Mouse (Mus musculus): ENCODE measurements at regions not wholly inside any gene's neighbourhood (a gene's known extent, or its start where the extent isn't known, plus 50 kb on each side); places are given as distances from the start of the nearest gene placed in this dataset.
"Not testable (repeated sequence)": the region's sequence is repeated elsewhere in the genome, so short reads cannot be mapped to it uniquely, and the experiment has no call there.

DNA sequence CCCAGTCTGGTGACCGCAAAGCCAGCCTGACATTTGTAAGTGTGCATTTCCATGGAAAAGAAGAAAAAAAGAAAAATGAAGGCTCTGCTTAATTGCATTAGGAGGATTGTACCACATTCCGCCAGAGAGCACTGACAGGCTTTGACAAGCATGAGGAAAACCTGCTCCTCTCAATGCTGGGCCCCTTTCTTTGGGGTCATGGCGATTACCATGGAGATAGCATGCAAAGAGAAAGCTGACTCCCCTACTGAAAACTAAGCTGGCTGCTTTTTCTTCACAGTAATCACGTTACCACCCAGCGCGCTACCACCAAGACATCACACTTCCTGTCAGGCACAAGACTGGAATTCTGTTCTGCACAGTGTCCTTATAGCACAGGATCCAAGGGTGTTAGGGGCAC is 502.2 kb downstream of the Bnc2 start:
- no peak for DNase-seq

GRCm38 (mm10) chr4:84173441-84173840 is 501.6 kb downstream of the Bnc2 start:
- DNase-seq, result no peak

DNA sequence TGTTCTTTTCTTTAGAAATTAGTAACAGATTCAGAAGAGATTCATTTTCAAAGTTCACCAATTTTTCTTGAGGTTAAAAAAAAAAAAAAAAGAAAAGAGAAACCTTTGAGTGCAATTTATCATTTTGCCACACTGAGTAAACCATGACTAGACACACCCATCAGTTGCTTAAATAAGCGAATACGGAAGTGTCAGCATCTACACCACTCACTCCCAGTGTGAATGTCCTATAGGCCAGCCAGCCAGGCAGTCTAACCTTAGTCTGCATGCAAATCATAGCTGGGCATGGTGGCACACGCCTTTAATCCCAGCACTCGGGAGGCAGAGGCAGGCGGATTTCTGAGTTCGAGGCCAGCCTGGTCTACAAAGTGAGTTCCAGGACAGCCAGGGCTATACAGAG is 498.6 kb downstream of the Bnc2 start:
- DNase-seq, result not testable (repeated sequence)

DNA sequence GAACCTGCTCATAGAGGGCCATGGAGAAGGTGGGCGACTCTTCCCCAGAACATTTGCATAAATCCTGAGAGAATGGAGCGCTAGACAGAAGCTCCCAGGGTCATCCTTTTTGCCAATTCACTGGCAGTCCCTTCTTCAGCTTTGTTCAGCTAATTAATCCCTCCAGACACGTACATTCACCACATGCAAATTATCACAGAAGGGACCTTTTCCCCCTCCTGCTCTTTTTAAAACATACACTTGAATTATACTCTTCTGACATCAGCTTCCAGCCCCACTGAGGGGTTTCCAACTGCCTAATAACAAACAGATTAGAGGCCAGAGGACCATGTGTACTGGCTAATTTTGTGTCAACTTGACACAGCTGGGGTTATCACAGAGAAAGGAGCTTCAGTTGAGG is 497.2 kb downstream of the Bnc2 start:
- DNase-seq, result no peak

DNA sequence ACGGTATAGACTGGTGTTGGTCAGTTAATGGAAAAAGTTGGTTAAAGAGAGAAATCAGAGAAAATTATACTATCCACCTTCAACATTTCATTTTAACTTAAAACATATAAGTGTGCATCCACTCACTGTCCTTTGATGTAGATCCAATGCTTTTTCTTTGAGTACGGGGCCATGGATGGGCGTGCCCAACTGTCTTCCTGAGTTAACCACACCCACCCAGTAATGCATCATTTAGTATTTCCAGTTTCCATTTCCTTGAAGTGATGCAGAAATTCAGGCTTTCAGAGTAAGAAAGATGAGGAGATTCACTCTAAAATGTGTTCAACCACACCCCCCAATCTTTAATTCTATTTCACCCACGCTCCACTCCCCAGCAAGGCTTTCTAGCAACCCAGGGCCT is 490.6 kb downstream of the Bnc2 start:
- no peak for DNase-seq

DNA sequence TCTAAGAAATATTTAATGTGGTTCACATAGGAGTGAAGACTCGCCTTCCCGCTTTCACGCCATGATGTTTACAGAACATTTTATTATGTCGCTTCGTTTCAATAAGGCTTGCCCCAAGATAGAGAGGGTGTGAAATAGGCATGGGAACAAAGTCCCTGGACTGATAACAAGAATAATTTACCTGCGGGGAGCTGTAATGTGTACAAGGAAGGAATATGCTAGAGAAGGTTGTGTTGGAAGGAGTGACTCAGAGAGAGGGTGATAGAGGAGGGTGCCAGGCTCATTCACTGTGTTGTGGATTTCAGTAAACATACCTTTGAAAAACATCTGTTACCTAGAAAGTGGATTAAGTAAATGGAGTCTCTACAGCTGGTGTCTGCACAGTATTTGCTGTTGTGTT is 490.2 kb downstream of the Bnc2 start:
- no peak for DNase-seq

DNA sequence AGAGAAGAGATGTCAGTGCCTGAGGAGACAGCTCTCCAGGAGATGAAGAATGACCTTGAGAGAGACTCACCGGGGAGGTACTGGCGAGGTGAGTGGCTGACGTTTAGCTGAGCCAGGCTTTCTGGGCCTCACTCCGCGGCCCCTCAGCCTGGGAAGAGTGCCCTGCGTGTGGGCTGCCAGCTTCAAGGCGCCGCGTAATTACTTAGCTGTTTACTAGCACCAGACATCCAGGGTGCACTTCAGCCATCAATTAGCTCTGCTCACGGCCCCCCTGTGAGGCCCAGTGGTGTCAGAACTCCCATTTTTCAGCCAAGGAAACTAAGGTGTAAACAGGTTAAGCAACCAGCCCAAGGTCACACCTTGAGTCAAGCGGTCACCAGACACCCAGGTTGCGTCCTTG is 485.8 kb downstream of the Bnc2 start:
- no peak for DNase-seq

GRCm38 (mm10) chr4:84191303-84191702 is 483.8 kb downstream of the Bnc2 start:
- no peak for DNase-seq

DNA sequence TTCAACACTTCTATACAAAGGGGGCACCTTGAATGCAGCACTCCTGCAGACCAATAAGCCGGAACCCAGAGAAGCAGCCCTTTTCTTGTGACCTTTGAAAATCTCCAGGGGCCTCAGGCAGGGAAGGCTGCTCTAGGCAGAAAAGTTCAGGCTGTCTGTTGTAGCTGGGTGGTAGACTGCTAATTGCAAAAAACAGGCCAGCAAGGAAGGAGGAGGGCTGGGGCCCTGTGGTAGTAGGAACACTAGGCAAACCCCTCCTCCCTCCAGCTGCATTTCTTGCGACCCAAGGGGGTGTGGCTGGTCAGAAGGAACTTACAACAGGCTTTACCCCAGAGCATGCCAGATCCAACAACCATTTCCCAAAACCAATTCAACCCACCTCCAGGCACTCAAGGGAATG is 482.8 kb downstream of the Bnc2 start:
- DNase-seq, result no peak

DNA sequence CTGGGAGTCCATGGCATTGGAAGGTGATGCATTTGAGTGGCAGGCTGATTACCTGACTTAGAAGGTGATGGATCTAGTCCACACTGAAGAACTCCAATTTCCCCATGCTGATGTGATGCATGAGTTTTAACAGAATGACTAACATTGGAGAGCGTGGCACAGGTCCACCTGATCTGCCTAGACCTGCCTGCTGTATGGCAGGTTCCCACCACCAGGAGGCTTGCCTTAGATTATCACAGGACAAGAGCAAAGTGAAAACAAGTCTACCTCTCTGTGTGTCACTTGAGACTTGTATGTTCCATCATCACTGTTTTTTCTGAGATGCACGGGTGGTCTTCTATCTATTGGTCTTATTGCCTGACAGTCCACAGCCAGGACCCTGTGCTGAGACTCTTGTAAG is 478.3 kb downstream of the Bnc2 start:
- DNase-seq, result no peak

- DNase-seq, result no peak
Observed at GRCm38 (mm10) chr4:84198176-84198575, 476.9 kb downstream of the Bnc2 start.

DNA sequence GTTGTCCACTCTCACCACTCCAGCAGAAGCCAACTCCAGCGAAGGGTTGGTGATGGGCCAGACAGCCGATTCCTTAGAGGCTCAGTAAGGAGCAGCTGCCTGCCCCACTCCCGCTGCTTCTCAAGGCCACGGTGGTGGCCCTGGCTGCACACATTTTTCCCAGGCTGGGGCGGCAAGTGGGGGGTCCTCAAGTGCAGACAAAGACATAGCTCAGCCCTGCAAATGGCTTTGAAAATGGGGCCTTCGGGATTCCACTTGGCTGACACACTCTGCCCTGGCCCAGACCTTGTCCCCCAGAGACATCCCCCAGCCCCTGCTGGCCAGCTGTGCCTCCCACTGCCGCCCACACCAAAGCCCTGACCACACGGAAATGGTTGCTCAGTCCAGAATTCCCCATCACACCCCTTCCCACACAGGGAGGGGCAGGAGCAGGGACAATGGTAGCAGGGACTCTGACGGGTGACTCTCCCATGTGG is 475.9 kb downstream of the Bnc2 start:
- no peak for DNase-seq

- no peak for DNase-seq
Observed at GRCm38 (mm10) chr4:84201001-84201400, 474.1 kb downstream of the Bnc2 start.

DNA sequence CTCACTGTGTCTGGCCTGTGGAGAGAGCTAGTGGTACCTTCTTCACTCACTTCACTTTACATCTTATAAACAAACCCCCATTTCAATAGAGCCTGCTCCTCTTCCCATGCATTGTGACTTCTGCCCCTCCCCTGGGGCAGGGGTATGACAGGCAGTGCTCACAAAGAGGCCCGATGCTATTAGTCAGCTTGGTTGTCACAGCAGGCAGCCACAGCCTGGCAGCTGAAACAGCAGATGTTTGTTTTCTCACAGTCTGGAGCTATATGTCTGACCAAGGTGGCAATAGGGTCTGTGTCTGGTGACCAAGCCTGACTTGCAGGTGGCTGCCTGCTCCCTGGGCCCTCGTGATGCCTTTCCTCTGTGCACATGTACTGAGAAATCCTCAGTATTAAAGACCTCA is 472.8 kb downstream of the Bnc2 start:
- no peak for DNase-seq

- no peak for DNase-seq
Observed at GRCm38 (mm10) chr4:84203680-84204079, 471.4 kb downstream of the Bnc2 start.

DNA sequence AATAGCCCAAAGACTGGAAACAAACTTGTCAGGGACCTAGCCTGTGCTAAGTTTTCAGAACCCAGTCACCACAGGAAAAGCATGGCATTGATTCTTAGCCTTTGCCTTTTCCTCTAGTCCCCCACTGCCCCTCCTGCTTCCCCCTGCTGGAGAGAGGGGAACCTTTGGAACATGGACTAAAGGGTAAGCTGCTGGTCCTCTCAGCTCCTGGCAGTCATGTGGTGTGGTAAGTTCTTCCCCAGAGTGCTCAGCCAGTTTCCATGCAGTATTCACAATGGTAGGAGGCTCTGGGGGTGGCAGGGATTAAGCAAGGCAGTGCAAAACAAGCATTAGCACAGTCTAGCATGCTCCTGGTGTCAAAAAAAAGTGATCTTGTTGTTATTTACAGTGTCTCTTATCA is 470.3 kb downstream of the Bnc2 start:
- no peak for DNase-seq

DNA sequence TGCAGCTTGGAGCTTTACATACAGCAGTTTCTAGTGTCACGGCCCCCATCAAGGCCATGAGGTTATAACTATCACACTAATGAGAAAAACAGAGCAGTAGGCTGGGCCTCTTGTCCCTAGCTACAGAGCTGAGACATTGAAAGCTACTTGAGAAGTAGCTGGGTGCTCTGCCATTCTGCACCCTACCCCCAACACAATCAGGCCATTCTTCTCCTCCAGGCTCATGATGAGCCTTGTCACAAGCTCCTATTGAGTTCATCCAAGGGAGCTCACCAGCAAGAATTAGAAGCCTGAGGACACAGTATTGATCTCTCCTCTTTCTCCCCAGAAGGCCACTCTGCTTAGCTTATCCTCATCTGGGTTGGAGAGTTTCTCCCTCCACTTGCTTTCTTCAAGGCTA is 466.9 kb downstream of the Bnc2 start:
- no peak for DNase-seq

GRCm38 (mm10) chr4:84209538-84209937 is 465.5 kb downstream of the Bnc2 start:
- DNase-seq, result no peak

DNA sequence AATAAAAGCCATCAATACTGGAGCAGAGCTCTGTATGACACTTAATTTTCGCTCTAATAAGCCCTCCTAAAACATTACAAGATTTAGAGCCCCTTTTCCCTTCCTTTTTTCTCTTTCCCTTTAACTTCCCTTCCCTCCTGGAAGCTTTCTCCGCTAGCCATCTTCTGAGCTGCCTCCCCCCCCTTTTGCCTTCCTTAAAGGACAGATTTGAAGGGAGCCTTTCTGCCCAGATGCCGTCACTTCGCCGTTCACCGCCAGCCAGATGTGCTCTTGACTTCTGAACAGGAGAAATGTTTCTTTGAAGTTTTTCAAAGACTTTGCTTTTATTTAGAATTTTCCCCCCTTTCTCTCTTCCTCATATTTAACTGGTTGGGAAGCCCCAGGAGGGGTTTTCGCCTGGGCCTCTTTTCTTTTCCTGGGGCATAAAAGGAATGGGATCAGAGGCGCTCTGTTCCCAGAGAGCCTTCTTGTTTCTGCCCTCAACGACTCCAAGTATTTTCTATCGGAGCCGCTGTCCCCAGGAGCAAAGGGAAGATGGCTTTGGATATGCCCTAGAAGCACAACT is 463.7 kb downstream of the Bnc2 start:
- no peak for DNase-seq

- DNase-seq, result no peak
Observed at GRCm38 (mm10) chr4:84212004-84212403, 463.1 kb downstream of the Bnc2 start.

DNA sequence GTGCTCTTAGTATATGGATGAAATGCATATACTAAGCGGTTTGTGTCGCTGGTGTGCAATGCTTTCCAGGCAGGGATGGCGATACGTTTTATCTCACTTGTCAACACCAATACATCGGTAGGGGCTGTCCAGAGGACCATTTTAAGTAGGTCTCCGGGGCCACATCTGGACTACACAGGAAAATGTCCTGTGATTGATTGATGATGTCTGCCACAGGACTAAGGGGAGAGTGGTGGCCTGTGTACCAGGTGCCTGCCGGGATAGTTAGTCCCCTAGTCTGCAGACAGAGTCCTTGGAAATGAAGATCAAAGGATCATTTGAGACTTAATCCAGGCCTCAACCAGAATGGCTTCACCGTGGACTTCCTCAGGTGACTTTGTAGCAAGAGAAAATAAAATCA is 460.6 kb downstream of the Bnc2 start:
- no peak for DNase-seq

GRCm38 (mm10) chr4:84218961-84219360 is 456.1 kb downstream of the Bnc2 start:
- DNase-seq, result no peak

DNA sequence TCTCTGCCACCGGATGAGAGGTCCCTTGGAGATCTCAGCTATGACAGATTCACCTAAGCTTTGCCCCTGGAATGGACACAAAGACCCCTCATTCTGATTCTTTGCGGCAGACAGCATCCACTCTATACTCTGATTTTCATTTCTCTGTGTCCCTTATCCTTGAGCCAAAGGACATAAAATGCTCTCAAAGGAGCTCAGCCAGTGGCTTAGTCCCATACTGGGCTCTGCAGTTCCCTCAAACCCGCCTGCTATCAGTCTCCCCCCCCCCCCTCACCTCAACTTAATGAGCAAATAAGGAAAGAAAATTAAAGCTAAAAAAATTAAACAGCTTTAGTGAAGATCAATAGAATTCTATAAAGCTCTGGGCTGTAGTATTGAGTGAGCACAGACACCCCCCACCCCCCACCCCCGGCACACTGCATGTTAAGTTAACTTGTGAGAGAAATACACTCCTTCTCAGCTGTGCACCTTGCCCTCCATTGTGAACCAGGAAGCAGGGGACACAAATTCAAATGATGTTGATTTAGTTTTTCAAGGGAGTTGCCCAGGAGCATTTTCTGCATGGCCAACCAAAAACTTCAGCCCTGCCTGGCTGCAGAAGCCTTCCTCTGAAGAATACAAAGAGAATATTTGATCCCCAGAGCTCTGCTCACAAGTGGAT is 452.9 kb downstream of the Bnc2 start:
- no peak for DNase-seq

DNA sequence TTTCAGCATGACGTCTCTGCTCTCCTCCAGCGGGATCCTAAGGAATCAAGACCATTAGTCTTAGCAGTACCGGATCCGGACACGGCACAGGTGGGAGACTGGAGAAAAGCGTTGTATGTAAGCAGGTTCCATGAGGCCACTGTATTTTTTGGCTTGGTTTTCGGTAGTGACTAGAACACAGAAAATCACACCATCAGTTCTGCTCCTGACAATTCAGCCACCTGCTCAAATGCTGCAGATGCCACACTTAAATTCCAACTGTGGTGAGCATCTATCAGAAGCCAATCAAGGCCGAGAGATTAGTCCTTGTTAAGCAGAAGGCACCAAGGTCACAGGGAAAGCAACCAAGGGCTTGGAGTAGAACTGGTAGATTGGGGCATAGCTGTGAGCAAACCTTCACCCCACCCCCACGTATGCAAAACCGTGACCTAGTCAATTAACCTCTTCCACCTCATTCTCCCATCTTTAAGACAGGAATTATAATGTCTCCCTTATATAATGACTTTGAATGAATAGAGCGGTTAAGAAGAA is 452.2 kb downstream of the Bnc2 start:
- DNase-seq, result no peak

- DNase-seq, result no peak
Observed at GRCm38 (mm10) chr4:84224556-84224955, 450.5 kb downstream of the Bnc2 start.

All from lung, postnatal 14 days (tissue).